Mouse (Mus musculus) lung, postnatal 0 days (tissue): ENCODE results near the gene Spint2. TPM values are rescaled to one million over a fixed set of nuclear protein-coding genes. Genes with fewer than 3 reads are reported as not detected.
A peak's percentile ranks its signal among the peaks of the same experiment; 100 is the strongest.

ENCODE experiments used
- ATAC-seq: fragments of 200-750 bp; cut with Nextera tagmentation; 2 replicates; pipeline ENCODE4 v1.8.0; 2017; ENCODE audit warnings: moderate library complexity
- DNase-seq: peaks from one replicate; pipeline ENCODE4 v3.0.0-alpha.2; 2016; ENCODE audit warnings: low spot score
- H3K27ac ChIP-seq: fragments of 300-500 bp; sonication (generic); 2 replicates; pipeline ENCODE4 v1.5.1; 2014; ENCODE audit warnings: antibody characterized with exemption, mild to moderate bottlenecking, low read length, mixed read lengths
- H3K27me3 ChIP-seq: fragments of 300-500 bp; sonication (generic); replicated peaks from 2 replicates; pipeline ENCODE4 v1.6.1; 2014; ENCODE audit warnings: low read length, mixed read lengths; ENCODE audit not compliant: insufficient read depth
- H3K36me3 ChIP-seq: fragments of 300-500 bp; sonication (generic); 2 replicates; pipeline ENCODE4 v1.6.1; 2014; ENCODE audit warnings: low read length, mixed read lengths; ENCODE audit not compliant: insufficient read depth
- H3K4me1 ChIP-seq: fragments of 300-500 bp; sonication (generic); 2 replicates; pipeline ENCODE4 v1.6.1; 2014; ENCODE audit warnings: antibody characterized with exemption, low read depth, low read length, mixed read lengths; ENCODE audit not compliant: insufficient read depth
- H3K4me2 ChIP-seq: fragments of 300-500 bp; sonication (generic); replicated peaks from 2 replicates; pipeline ENCODE4 v1.6.1; 2014; ENCODE audit warnings: low read depth, mild to moderate bottlenecking, low read length, moderate library complexity, mixed read lengths
- H3K4me3 ChIP-seq: fragments of 300-500 bp; sonication (generic); 2 replicates; pipeline ENCODE4 v1.5.1; 2014; ENCODE audit warnings: low read depth, low read length
- H3K9ac ChIP-seq: fragments of 300-500 bp; sonication (generic); replicated peaks from 2 replicates; pipeline ENCODE4 v1.6.1; 2014; ENCODE audit warnings: low read depth, mild to moderate bottlenecking
- H3K9me3 ChIP-seq: fragments of 300-500 bp; sonication (generic); 2 replicates; pipeline ENCODE4 v1.6.1; 2016; ENCODE audit warnings: low read length, mixed read lengths
- CTCF ChIP-seq: IDR thresholded peaks from 2 replicates; pipeline ENCODE4 v1.5.1; 2016; ENCODE audit warnings: antibody characterized with exemption, mild to moderate bottlenecking
- EP300 ChIP-seq: IDR thresholded peaks from 2 replicates; pipeline ENCODE4 v1.6.1; 2016; ENCODE audit warnings: antibody characterized with exemption, mild to moderate bottlenecking, control low read depth
- WGBS: fragments of 180-500 bp; shearing (Covaris S2); extraction: QIAGEN DNeasy Blood & Tissue Kit; methylation state at CpG from one replicate; pipeline ENCODE4 v1.1.7; 2014; 5-methylcytosine and 5-hydroxymethylcytosine counted together
- polyA plus RNA-seq: library from polyadenylated mRNA; unstranded; fragments of >200 nt; fragmentation: Nextera tagmentation; extraction: Ambion mirVana; gene quantifications from 2 replicates; pipeline ENCODE4 v1.2.1, GENCODE M21; 2015

The Spint2 gene
- polyA plus RNA-seq, 1 experiment from 2014 or later, result 429 TPM

GRCm38 (mm10) chr7:29317558-29317957 is 35.8 kb upstream of the Spint2 start:
- H3K27me3 ChIP-seq, result no peaks in the 10 kb centered on the region
- H3K36me3 ChIP-seq, result 0 out of 2 replicates have a peak, but pooled peaks cover under 1% of the 10 kb centered on the region
- ATAC-seq (peak; percentile 13), DNase-seq (peak; percentile 77)
- H3K9ac ChIP-seq, result 0 out of 2 replicates have a peak overlapping the region, but pooled peaks have one; percentile 29
- peak overlapping the region; percentile 32; the same call in 1 of the 2 replicates for H3K27ac ChIP-seq
- H3K9me3 ChIP-seq, result no peaks in the 10 kb centered on the region
- peaks cover 12% of the 10 kb centered on the region; the same call in 1 of the 2 replicates for H3K4me1 ChIP-seq
- H3K4me3 ChIP-seq, result no peak overlapping the region
- TF ChIP-seq EP300, result no peak
- TF ChIP-seq CTCF, result no peak
- WGBS, result 0% methylated on average over 2 of the region's 2 CpGs
- no peak overlapping the region for H3K4me2 ChIP-seq

GRCm38 (mm10) chr7:29316976-29317375 is 35.3 kb upstream of the Spint2 start:
- no peak for TF ChIP-seq EP300
- TF ChIP-seq CTCF, result peak; percentile 45; the same call in 1 of the 2 replicates

GRCm38 (mm10) chr7:29316137-29316734 is 34.5 kb upstream of the Spint2 start:
- Histone ChIP-seq H3K27ac (0 out of 2 replicates have a peak overlapping the region, but pooled peaks have one; percentile 20), H3K36me3 (no peaks in the 10 kb centered on the region), H3K4me3 (no peak overlapping the region), H3K27me3 (no peaks in the 10 kb centered on the region), H3K4me2 (no peak overlapping the region), H3K9me3 (no peaks in the 10 kb centered on the region), H3K4me1 (peaks cover 12% of the 10 kb centered on the region; the same call in 1 of the 2 replicates), H3K9ac (no peak overlapping the region)
- TF ChIP-seq EP300, result no peak
- no peak; the same call in 1 of the 2 replicates for TF ChIP-seq CTCF
- no peak for ATAC-seq
- peak; percentile 21 for DNase-seq
- WGBS, result 53% methylated on average over 17 of the region's 17 CpGs

More at GRCm38 (mm10) chr7:29316976-29317375, 35.3 kb upstream of the Spint2 start:
- Histone ChIP-seq H3K9ac (0 out of 2 replicates have a peak overlapping the region, but pooled peaks have one; percentile 29), H3K4me3 (no peak overlapping the region), H3K4me2 (no peak overlapping the region), H3K4me1 (peaks cover 12% of the 10 kb centered on the region; the same call in 1 of the 2 replicates), H3K27ac (0 out of 2 replicates have a peak overlapping the region, but pooled peaks have one; percentile 20), H3K9me3 (no peaks in the 10 kb centered on the region), H3K27me3 (no peaks in the 10 kb centered on the region), H3K36me3 (no peaks in the 10 kb centered on the region)
- peak; percentile 69 for DNase-seq
- peak; percentile 37 for ATAC-seq
- 13% methylated on average over 10 of the region's 10 CpGs for WGBS

GRCm38 (mm10) chr7:29314844-29315628 is 33.3 kb upstream of the Spint2 start:
- Histone ChIP-seq H3K27me3 (no peaks in the 10 kb centered on the region), H3K27ac (no peak overlapping the region)
- 63% methylated on average over 12 of the region's 13 CpGs for WGBS

GRCm38 (mm10) chr7:29313572-29314261 is 32.0 kb upstream of the Spint2 start:
- ATAC-seq (no peak), DNase-seq (no peak)
- H3K4me1 ChIP-seq, result peaks cover 18% of the 10 kb centered on the region; the same call in 1 of the 2 replicates
- no peaks in the 10 kb centered on the region for H3K36me3 ChIP-seq
- no peak overlapping the region for H3K27ac ChIP-seq
- H3K4me2 ChIP-seq, result no peak overlapping the region
- no peaks in the 10 kb centered on the region for H3K27me3 ChIP-seq
- TF ChIP-seq CTCF (no peak), EP300 (no peak)
- WGBS, result 57% methylated on average over 9 of the region's 9 CpGs
- no peaks in the 10 kb centered on the region for H3K9me3 ChIP-seq
- no peak overlapping the region for H3K9ac ChIP-seq
- H3K4me3 ChIP-seq, result no peak overlapping the region

More at GRCm38 (mm10) chr7:29314844-29315628, 33.3 kb upstream of the Spint2 start:
- no peak for TF ChIP-seq EP300
- TF ChIP-seq CTCF, result no peak
- H3K4me3 ChIP-seq, result no peak overlapping the region
- ATAC-seq (peak; percentile 8), DNase-seq (peak; percentile 36)
- H3K36me3 ChIP-seq, result no peaks in the 10 kb centered on the region
- no peak overlapping the region for H3K9ac ChIP-seq
- H3K4me2 ChIP-seq, result no peak overlapping the region
- no peaks in the 10 kb centered on the region for H3K9me3 ChIP-seq
- peaks cover 12% of the 10 kb centered on the region; the same call in 1 of the 2 replicates for H3K4me1 ChIP-seq

DNA sequence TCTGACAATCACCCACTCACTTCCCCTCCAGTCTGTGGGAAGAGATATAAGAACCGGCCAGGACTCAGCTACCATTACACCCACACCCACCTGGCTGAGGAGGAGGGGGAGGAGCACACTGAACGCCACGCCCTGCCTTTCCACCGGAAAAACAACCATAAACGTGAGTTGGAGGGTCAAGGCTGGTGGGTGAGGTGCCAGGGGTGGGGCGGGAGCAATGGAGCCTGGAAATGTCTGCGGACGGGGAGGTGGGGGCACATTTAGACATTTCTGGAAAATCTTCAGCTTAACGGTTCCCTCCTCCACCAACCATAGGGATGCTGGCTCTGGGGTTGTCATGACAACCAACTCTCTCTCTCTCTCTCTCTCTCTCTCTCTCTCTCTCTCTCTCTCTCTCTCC is 31.3 kb upstream of the Spint2 start:
- H3K9ac ChIP-seq, result no peak overlapping the region
- no peak overlapping the region for H3K4me2 ChIP-seq
- peaks cover 4% of the 10 kb centered on the region; the same call in 1 of the 2 replicates for H3K27me3 ChIP-seq
- WGBS, result 52% methylated on average over 9 of the region's 9 CpGs
- no peak overlapping the region for H3K4me3 ChIP-seq
- no peak for DNase-seq
- H3K36me3 ChIP-seq, result no peaks in the 10 kb centered on the region
- H3K27ac ChIP-seq, result no peak overlapping the region
- TF ChIP-seq CTCF, result no peak
- TF ChIP-seq EP300, result no peak
- ATAC-seq, result no peak
- no peaks in the 10 kb centered on the region for H3K9me3 ChIP-seq
- peaks cover 13% of the 10 kb centered on the region; the same call in 1 of the 2 replicates for H3K4me1 ChIP-seq
